Comparison of ENCODE assay signal across 22 mouse cellular contexts in the genomic region with DNA sequence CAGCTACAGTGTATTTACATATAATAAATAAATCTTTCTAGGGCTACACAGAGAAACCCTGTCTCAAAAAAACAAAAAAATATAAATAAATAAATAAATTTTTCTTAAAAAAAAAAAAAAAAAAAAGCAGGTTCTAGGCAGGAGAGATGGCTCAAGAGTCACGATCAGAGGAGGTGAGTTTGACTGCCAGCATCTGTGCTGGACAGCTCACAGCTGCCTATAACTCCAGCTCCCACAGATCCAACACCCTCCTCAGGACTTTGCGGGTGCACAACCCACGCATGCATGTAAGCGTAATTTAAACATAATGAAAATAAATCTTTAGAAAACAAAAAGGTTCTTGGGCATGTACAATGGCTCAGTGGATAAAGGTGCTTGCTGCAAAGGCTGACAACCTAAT. TPM values are rescaled to one million over a fixed set of nuclear protein-coding genes. Genes with fewer than 3 reads are reported as not detected.
DNase-seq lines count a peak whose midpoint lies in the region; ATAC-seq and TF ChIP-seq lines count a peak whose summit lies in the region.
"Had no signal": no experiment of that assay in that cellular context is flagged by ENCODE, and none has a peak within 500 bp of the region (broad histone marks: within the 10 kb centered on the region; RNA-seq: fewer than 3 reads in every experiment).

No protein-coding gene starts in this region.

- H3K4me3 ChIP-seq in kidney, embryonic 14.5 days (ENCODE audit: low read length), result no peak overlapping the region
- no peak overlapping the region for H3K4me3 ChIP-seq in lung, embryonic 16.5 days (ENCODE audit: low read length)
- H3K4me3 ChIP-seq in cerebellum, adult 2 months (replicated peaks; ENCODE audit: insufficient read depth, low read depth, low read length), result no peak overlapping the region
- H3K4me3 ChIP-seq: embryonic facial prominence, embryonic 10.5 days; forebrain, embryonic 13.5 days; heart, adult 2 months; heart, embryonic 15.5 days; hindbrain, embryonic 13.5 days had no signal

- DNase-seq in kidney, adult 8-10 months, result no peak
- no peak for DNase-seq in lung, postnatal 25 days (ENCODE audit: low spot score)
- DNase-seq in lung, postnatal 14 days, result peak; percentile 33
- no peak for DNase-seq in cerebellum, adult 2 months
- DNase-seq in layer of hippocampus, postnatal 36 days, result no peak
- DNase-seq: adrenal gland, adult 2 months; adrenal gland, postnatal 25 days; B cell, adult 2 months; cerebellum, adult 18-20 months; cerebellum, postnatal 10 days; forebrain, postnatal 0 days; gastrocnemius, postnatal 14 days; heart, adult 2 months; heart, postnatal 14 days had no signal

- H3K27me3 ChIP-seq in kidney, embryonic 14.5 days (ENCODE audit: control insufficient read depth, insufficient read depth, low read length), result no peaks in the 10 kb centered on the region
- H3K27me3 ChIP-seq in lung, embryonic 16.5 days (ENCODE audit: control insufficient read depth, insufficient read depth, low read depth, low read length), result no peaks in the 10 kb centered on the region
- no peaks in the 10 kb centered on the region for H3K27me3 ChIP-seq in cerebellum, adult 2 months (ENCODE audit: control insufficient read depth, insufficient read depth, low read length)
- H3K27me3 ChIP-seq: forebrain, embryonic 13.5 days; heart, embryonic 15.5 days; hindbrain, embryonic 13.5 days had no signal

- TF ChIP-seq POLR2A in cerebellum, adult 2 months (IDR thresholded peaks at IDR 0.05; ENCODE audit: borderline replicate concordance, insufficient read depth, low read length), result no peak

- H3K9ac ChIP-seq in kidney, embryonic 14.5 days (ENCODE audit: low read depth, low read length), result no peak overlapping the region
- H3K9ac ChIP-seq in lung, embryonic 16.5 days (ENCODE audit: low read length), result no peak overlapping the region
- H3K9ac ChIP-seq: forebrain, embryonic 13.5 days; forebrain, postnatal 0 days; heart, embryonic 15.5 days; hindbrain, embryonic 13.5 days had no signal

- H3K36me3 ChIP-seq in kidney, embryonic 14.5 days (ENCODE audit: control insufficient read depth, insufficient read depth, low read length), result no peaks in the 10 kb centered on the region
- H3K36me3 ChIP-seq in lung, embryonic 16.5 days (ENCODE audit: control insufficient read depth, insufficient read depth, low read length), result no peaks in the 10 kb centered on the region
- H3K36me3 ChIP-seq: embryonic facial prominence, embryonic 10.5 days; heart, embryonic 15.5 days; hindbrain, embryonic 13.5 days had no signal

- peak; percentile 70 for ATAC-seq in kidney, embryonic 14.5 days (ENCODE audit: low FRiP score, low TSS enrichment)
- ATAC-seq in lung, embryonic 16.5 days (ENCODE audit: low read depth), result peak; percentile 70; the same call in 1 of the 2 replicates
- ATAC-seq: CD4-positive, CD25-positive, alpha-beta regulatory T cell, adult 4 months; forebrain, embryonic 13.5 days; forebrain, postnatal 0 days had no signal

- 33% methylated on average over 4 of the region's 4 CpGs for WGBS in kidney, embryonic 14.5 days
- 38% methylated on average over 4 of the region's 4 CpGs for WGBS in lung, embryonic 16.5 days
- 92% methylated on average over 4 of the region's 4 CpGs for WGBS in cerebellum, adult 2 months

- H3K27ac ChIP-seq in kidney, embryonic 14.5 days (ENCODE audit: low read depth, low read length), result no peak overlapping the region
- H3K27ac ChIP-seq in lung, embryonic 16.5 days (ENCODE audit: low read length), result no peak overlapping the region
- H3K27ac ChIP-seq in cerebellum, adult 2 months (ENCODE audit: insufficient read depth, low read length), result no peak overlapping the region
- H3K27ac ChIP-seq: forebrain, embryonic 13.5 days; heart, adult 2 months; heart, embryonic 15.5 days; hindbrain, embryonic 13.5 days had no signal

- H3K9me3 ChIP-seq in kidney, embryonic 14.5 days (ENCODE audit: control insufficient read depth, low read length), result no peaks in the 10 kb centered on the region
- H3K9me3 ChIP-seq in lung, embryonic 16.5 days (ENCODE audit: control insufficient read depth, low read length), result no peaks in the 10 kb centered on the region
- H3K9me3 ChIP-seq: embryonic facial prominence, embryonic 10.5 days; forebrain, embryonic 13.5 days; heart, embryonic 15.5 days; hindbrain, embryonic 13.5 days had no signal

- 0 out of 2 replicates have a peak, but pooled peaks cover 4% of the 10 kb centered on the region for H3K4me1 ChIP-seq in kidney, embryonic 14.5 days (ENCODE audit: control insufficient read depth, insufficient read depth, low read length)
- 0 out of 2 replicates have a peak, but pooled peaks cover 2% of the 10 kb centered on the region for H3K4me1 ChIP-seq in lung, embryonic 16.5 days (replicated peaks; ENCODE audit: control insufficient read depth, insufficient read depth, low read length)
- H3K4me1 ChIP-seq in cerebellum, adult 2 months (ENCODE audit: control insufficient read depth, insufficient read depth, low read length), result no peaks in the 10 kb centered on the region
- H3K4me1 ChIP-seq: forebrain, embryonic 13.5 days; heart, embryonic 15.5 days; hindbrain, embryonic 13.5 days had no signal

- H3K4me2 ChIP-seq in kidney, embryonic 14.5 days (replicated peaks; ENCODE audit: low read depth, low read length), result no peak overlapping the region
- H3K4me2 ChIP-seq in lung, embryonic 16.5 days (ENCODE audit: low read depth, low read length), result no peak overlapping the region
- H3K4me2 ChIP-seq: forebrain, embryonic 13.5 days; heart, embryonic 11.5 days; heart, embryonic 15.5 days; hindbrain, embryonic 13.5 days had no signal

- TF ChIP-seq CTCF in cerebellum, adult 2 months (IDR thresholded peaks at IDR 0.05; ENCODE audit: borderline replicate concordance, insufficient read depth, low read depth, low read length), result no peak

RNA-seq across cellular contexts. Expression of a gene that starts 20.0 kb away (rescaled TPM):
- polyA plus RNA-seq in kidney, embryonic 14.5 days (2014; fragmentation: Nextera tagmentation; extraction: Ambion mirVana), result 5.1 and 5.6 TPM in 2 replicates
- 6.4 and 7.2 TPM in 2 replicates for polyA plus RNA-seq in lung, embryonic 16.5 days (2015; fragmentation: Nextera tagmentation; extraction: Ambion mirVana)
- polyA plus RNA-seq in cerebellum, adult 2 months (2012; rRNA removed), result 1.7 and 2.2 TPM in 2 replicates
- 1 to 10 TPM; 4.0 to 5.4 TPM for total RNA-seq in layer of hippocampus, postnatal 36 days (2021)

RNA-seq across cellular contexts. Expression of a gene that starts 20.2 kb away (rescaled TPM):
- 1,051 and 1,546 TPM in 2 replicates for polyA plus RNA-seq in kidney, embryonic 14.5 days (2014; fragmentation: Nextera tagmentation; extraction: Ambion mirVana)
- polyA plus RNA-seq in lung, embryonic 16.5 days (2015; fragmentation: Nextera tagmentation; extraction: Ambion mirVana), result 895 and 1,004 TPM in 2 replicates
- 590 and 665 TPM in 2 replicates for polyA plus RNA-seq in cerebellum, adult 2 months (2012; rRNA removed)
- 100 to 1,000 TPM; 296 to 306 TPM for total RNA-seq in layer of hippocampus, postnatal 36 days (2021)

RNA-seq across cellular contexts. Expression of a gene that starts 26.3 kb away (rescaled TPM):
- 1.5 and 5.0 TPM in 2 replicates for polyA plus RNA-seq in kidney, embryonic 14.5 days (2014; fragmentation: Nextera tagmentation; extraction: Ambion mirVana)
- polyA plus RNA-seq in lung, embryonic 16.5 days (2015; fragmentation: Nextera tagmentation; extraction: Ambion mirVana), result 2.7 and 4.0 TPM in 2 replicates
- polyA plus RNA-seq in cerebellum, adult 2 months (2012; rRNA removed), result 12.2 and 14.1 TPM in 2 replicates
- 10 to 100 TPM; 20.3 to 20.4 TPM for total RNA-seq in layer of hippocampus, postnatal 36 days (2021)
